In genomic region chr4:150462367-150462766, GRCm38 (mm10) we compare ENCODE assay signal across 8 mouse cellular contexts.
DNase-seq lines count a peak whose midpoint lies in the region; ATAC-seq lines count a peak whose summit lies in the region.

No protein-coding gene starts in this region.

- peak overlapping the region; percentile 58 for H3K27ac ChIP-seq in hindbrain, embryonic 13.5 days
- 0 out of 2 replicates have a peak overlapping the region, but pooled peaks have one; percentile 27 for H3K27ac ChIP-seq in midbrain, embryonic 15.5 days

- ATAC-seq in hindbrain, embryonic 13.5 days (ENCODE audit: low FRiP score) = no peak
- no peak for ATAC-seq in midbrain, embryonic 15.5 days (replicated peaks)

- no peaks in the 10 kb centered on the region for H3K27me3 ChIP-seq in hindbrain, embryonic 13.5 days
- no peaks in the 10 kb centered on the region for H3K27me3 ChIP-seq in midbrain, embryonic 15.5 days (replicated peaks)

- no peaks in the 10 kb centered on the region for H3K9me3 ChIP-seq in hindbrain, embryonic 13.5 days
- no peaks in the 10 kb centered on the region for H3K9me3 ChIP-seq in midbrain, embryonic 15.5 days

- peak; percentile 52 for DNase-seq in ovary, postnatal 36 days (ENCODE audit: low spot score)
- no peak for DNase-seq in ovary, adult 18-20 months (ENCODE audit: low spot score)
- peak; percentile 62 to 69 for DNase-seq in cerebellum, postnatal 36 days
- peak; percentile 39 to 54 for DNase-seq in left cerebral cortex, postnatal 36 days (ENCODE audit: low spot score in 2 of 2)
- DNase-seq in yolk sac, embryonic 10.5 days (ENCODE audit: low spot score) = no peak
- DNase-seq in thymus, postnatal 4 days = no peak

- H3K36me3 ChIP-seq in hindbrain, embryonic 13.5 days = no peaks in the 10 kb centered on the region
- no peaks in the 10 kb centered on the region for H3K36me3 ChIP-seq in midbrain, embryonic 15.5 days (replicated peaks)

- H3K4me2 ChIP-seq in hindbrain, embryonic 13.5 days = no peak overlapping the region
- H3K4me2 ChIP-seq in midbrain, embryonic 15.5 days = no peak overlapping the region

- no peak overlapping the region for H3K9ac ChIP-seq in hindbrain, embryonic 13.5 days
- H3K9ac ChIP-seq in midbrain, embryonic 15.5 days = no peak overlapping the region

- intact Hi-C loops in left cerebral cortex, postnatal 36 days (cut with DNase I) = loop anchor here (5.0 kb wide), 2 partner anchors 90 to 180 kb away; partner anchors contain the start of gene Rere

- WGBS in hindbrain, embryonic 13.5 days = 45% methylated on average over 4 of the region's 4 CpGs
- WGBS in midbrain, embryonic 15.5 days = 37% methylated on average over 4 of the region's 4 CpGs

- no peak overlapping the region for H3K4me3 ChIP-seq in hindbrain, embryonic 13.5 days
- H3K4me3 ChIP-seq in midbrain, embryonic 15.5 days = no peak overlapping the region

- H3K4me1 ChIP-seq in hindbrain, embryonic 13.5 days (replicated peaks) = peaks cover 62% of the 10 kb centered on the region
- H3K4me1 ChIP-seq in midbrain, embryonic 15.5 days = peaks cover 47% of the 10 kb centered on the region

Comparison
In these comparisons a context has a peak if more than half of its experiments do, and no peak if none do; other contexts are left out.
1. DNase-seq: peak in ovary, postnatal 36 days (single experiment), cerebellum, postnatal 36 days (2 of 2) and left cerebral cortex, postnatal 36 days (2 of 2); none in ovary, adult 18-20 months (single experiment), yolk sac, embryonic 10.5 days (single experiment) and thymus, postnatal 4 days (single experiment).